Mouse (Mus musculus) intestine, embryonic 15.5 days (tissue): ENCODE data around the gene C130060K24Rik. TPM values are rescaled to one million over a fixed set of nuclear protein-coding genes. Genes with fewer than 3 reads are reported as not detected.

ENCODE experiments used
- ATAC-seq: fragments of 200-750 bp; cut with Nextera tagmentation; 2 replicates; pipeline ENCODE4 v1.8.0; 2017; ENCODE audit warnings: moderate TSS enrichment, moderate library complexity
- H3K27ac ChIP-seq: fragments of 300-500 bp; sonication (generic); 2 replicates; pipeline ENCODE4 v1.5.1; 2015; ENCODE audit warnings: mild to moderate bottlenecking, inconsistent platforms
- H3K27me3 ChIP-seq: fragments of 300-500 bp; sonication (generic); replicated peaks from 2 replicates; pipeline ENCODE4 v1.6.1; 2015; ENCODE audit warnings: inconsistent platforms
- H3K36me3 ChIP-seq: fragments of 300-500 bp; sonication (generic); 2 replicates; pipeline ENCODE4 v1.6.1; 2015; ENCODE audit warnings: inconsistent platforms
- H3K4me1 ChIP-seq: fragments of 300-500 bp; sonication (generic); replicated peaks from 2 replicates; pipeline ENCODE4 v1.6.1; 2015; ENCODE audit warnings: inconsistent platforms
- H3K4me2 ChIP-seq: fragments of 300-500 bp; sonication (generic); replicated peaks from 2 replicates; pipeline ENCODE4 v1.6.1; 2015; ENCODE audit warnings: mild to moderate bottlenecking, inconsistent platforms
- H3K4me3 ChIP-seq: fragments of 300-500 bp; sonication (generic); replicated peaks from 2 replicates; pipeline ENCODE4 v1.5.1; 2015; ENCODE audit warnings: inconsistent platforms
- H3K9ac ChIP-seq: fragments of 300-500 bp; sonication (generic); 2 replicates; pipeline ENCODE4 v1.6.1; 2015; ENCODE audit warnings: inconsistent platforms
- H3K9me3 ChIP-seq: fragments of 300-500 bp; sonication (generic); 2 replicates; pipeline ENCODE4 v1.6.1; 2016; ENCODE audit warnings: inconsistent platforms
- WGBS: fragments of 180-500 bp; shearing (Covaris S2); methylation state at CpG from one replicate; pipeline ENCODE4 v1.1.7; 2015; 5-methylcytosine and 5-hydroxymethylcytosine counted together
- polyA plus RNA-seq: library from polyadenylated mRNA; unstranded; fragments of >200 nt; fragmentation: Nextera tagmentation; extraction: Ambion mirVana; gene quantifications from 2 replicates; pipeline ENCODE4 v1.2.1, GENCODE M21; 2015

Gene C130060K24Rik
- polyA plus RNA-seq, result not detected in 2 replicates

DNA sequence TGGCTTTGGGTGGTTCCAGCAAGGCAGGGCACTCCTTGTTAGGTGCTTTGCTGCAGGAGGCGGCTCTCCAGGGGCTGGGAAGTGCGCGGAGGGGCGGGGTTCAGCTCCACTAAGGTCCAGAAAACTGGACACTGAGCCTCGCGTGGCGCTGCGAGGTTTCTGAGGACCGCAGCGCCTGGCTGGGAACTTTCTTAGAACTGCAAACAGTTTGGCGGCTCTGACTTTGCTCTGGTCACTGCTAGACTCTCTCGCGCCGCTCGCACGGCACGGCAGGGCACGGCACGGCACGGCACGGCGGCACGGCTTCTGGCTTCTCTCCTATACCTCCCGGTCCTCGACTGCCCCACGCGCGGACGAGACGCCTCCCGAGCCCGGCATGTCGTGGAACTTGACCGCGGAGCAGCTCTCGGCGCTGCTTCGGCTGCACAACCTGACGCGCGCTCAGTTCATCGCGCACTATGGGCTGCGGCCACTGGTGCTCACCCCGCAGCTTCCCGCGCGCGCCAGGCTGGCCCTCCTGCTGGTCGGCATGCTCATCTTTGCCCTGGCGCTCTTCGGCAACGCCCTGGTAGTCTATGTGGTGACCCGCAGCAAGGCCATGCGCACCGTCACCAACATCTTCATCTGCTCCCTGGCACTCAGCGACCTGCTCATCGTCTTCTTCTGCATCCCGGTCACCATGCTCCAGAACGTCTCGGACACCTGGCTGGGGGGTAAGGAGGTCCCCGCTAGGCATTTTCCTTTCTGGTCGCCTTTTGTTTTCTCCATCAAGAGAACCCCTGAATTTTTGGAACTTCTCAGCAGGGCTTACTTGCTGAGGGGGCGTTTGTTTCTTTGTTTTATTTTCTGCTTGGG, at the start of gene C130060K24Rik:
Gene C130060K24Rik, plus strand, starts transcription at position 188 of the 855 bp plus-strand sequence.
- peaks cover 8% of the 10 kb centered on the region; the same call in 1 of the 2 replicates for H3K27me3 ChIP-seq
- no peaks in the 10 kb centered on the region for H3K36me3 ChIP-seq
- ATAC-seq, result peak; percentile 69; the same call in 1 of the 2 replicates
- peak within 1 kb of the TSS; percentile 28 for H3K9ac ChIP-seq
- H3K27ac ChIP-seq, result no peak within 1 kb of the TSS
- peak within 1 kb of the TSS; percentile 96 for H3K4me2 ChIP-seq
- H3K4me1 ChIP-seq, result peaks cover 8% of the 10 kb centered on the region; the same call in 1 of the 2 replicates
- no peaks in the 10 kb centered on the region for H3K9me3 ChIP-seq
- H3K4me3 ChIP-seq, result peak within 1 kb of the TSS; percentile 51
- 1% methylated on average over 64 of the region's 64 CpGs for WGBS

DNA sequence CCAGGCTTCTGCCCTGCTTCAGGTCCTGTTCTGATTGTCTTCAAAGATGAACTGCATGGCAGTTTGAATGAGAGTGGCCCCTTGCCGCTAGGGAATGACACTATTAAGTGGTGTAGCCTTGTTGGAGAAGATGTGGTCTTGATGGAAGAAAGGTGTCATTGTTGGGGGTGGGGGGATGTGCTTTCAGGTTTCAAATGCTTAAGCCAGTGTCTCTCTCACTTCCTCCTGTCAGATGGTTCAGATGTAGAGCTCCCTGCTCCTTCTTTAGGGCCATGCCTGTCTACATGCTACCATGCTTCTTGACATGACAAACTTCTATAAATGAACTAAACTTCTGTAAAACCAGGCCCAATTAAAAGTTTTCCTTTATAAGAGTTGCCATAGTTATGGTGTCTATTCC, 46.7 kb upstream of the C130060K24Rik start:
- WGBS, result 89% methylated on average over 1 of the region's 1 CpGs
- no peak overlapping the region for H3K27ac ChIP-seq
- H3K36me3 ChIP-seq, result no peaks in the 10 kb centered on the region
- H3K9ac ChIP-seq, result no peak overlapping the region
- H3K4me1 ChIP-seq, result no peaks in the 10 kb centered on the region
- H3K27me3 ChIP-seq, result no peaks in the 10 kb centered on the region
- no peak overlapping the region for H3K4me2 ChIP-seq
- no peaks in the 10 kb centered on the region for H3K9me3 ChIP-seq
- ATAC-seq, result no peak
- H3K4me3 ChIP-seq, result no peak overlapping the region

DNA sequence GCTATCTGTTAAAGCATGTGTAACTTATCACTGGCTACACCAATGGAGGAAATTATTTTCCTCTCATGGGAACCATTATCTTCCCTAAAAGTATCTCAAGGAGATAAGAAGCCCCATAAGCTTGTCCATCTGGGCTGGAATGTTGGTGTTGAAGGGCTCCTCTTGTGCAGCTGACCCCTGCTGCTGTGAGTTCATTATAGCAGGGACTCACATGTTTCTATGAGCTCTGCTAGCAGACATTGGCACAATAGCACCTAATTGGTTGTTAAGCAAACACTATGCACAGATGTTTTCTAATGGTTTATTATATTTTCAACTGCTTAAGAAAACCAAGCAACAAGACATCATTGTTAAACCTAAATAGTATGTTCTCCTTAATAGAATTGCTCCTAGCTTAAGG, 41.5 kb upstream of the C130060K24Rik start:
- H3K9me3 ChIP-seq, result no peaks in the 10 kb centered on the region
- no peak overlapping the region for H3K4me2 ChIP-seq
- no peaks in the 10 kb centered on the region for H3K36me3 ChIP-seq
- H3K27me3 ChIP-seq, result no peaks in the 10 kb centered on the region
- no peak overlapping the region for H3K27ac ChIP-seq
- no peaks in the 10 kb centered on the region for H3K4me1 ChIP-seq
- no peak overlapping the region for H3K9ac ChIP-seq
- no peak overlapping the region for H3K4me3 ChIP-seq
- no peak for ATAC-seq

DNA sequence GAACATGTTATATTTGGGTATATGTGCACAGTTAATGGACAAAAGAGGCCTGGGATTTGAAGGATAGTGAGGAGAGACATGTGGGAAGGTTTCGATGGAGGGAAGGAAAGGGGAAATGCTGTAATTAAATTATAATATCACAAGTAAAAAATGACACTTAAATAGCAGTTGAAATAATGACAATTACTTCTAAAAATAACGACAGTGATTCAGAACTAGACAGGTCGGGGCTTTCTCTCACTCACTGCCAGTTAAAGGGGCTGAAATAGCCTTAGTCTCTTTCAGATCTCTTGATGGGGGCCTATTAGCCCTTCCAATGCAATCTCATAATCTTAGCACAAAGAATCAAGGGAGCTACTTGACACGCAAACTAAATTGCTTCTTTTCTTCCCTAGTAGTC, 39.5 kb upstream of the C130060K24Rik start:
- Histone ChIP-seq H3K27ac (no peak overlapping the region), H3K36me3 (no peaks in the 10 kb centered on the region), H3K4me1 (no peaks in the 10 kb centered on the region), H3K4me3 (no peak overlapping the region), H3K27me3 (no peaks in the 10 kb centered on the region), H3K9ac (no peak overlapping the region), H3K4me2 (no peak overlapping the region), H3K9me3 (no peaks in the 10 kb centered on the region)
- no peak for ATAC-seq
- 79% methylated on average over 4 of the region's 4 CpGs for WGBS

DNA sequence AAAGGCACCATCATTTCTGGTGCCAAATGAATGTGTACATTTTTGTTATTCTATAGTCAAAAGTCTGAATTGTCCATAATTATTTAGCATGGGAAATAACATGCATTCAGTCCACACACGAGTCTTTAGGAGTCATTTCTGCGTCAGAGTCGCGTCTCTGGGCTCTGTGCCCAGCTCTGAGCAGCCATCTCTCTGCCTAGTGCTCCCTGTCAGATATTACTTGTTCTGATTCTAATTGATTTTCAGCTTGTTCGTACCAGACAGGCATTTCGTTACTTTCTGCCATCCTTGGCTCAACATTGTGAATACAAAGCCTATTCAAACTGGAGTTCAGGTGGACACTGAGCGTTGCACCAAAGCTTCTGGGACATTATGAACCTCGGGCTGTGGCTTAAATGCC, 33.2 kb upstream of the C130060K24Rik start:
- Histone ChIP-seq H3K9ac (no peak overlapping the region), H3K36me3 (no peaks in the 10 kb centered on the region), H3K4me1 (no peaks in the 10 kb centered on the region), H3K4me2 (no peak overlapping the region), H3K27me3 (no peaks in the 10 kb centered on the region), H3K9me3 (no peaks in the 10 kb centered on the region), H3K4me3 (no peak overlapping the region), H3K27ac (no peak overlapping the region)
- ATAC-seq, result no peak
- WGBS, result 76% methylated on average over 8 of the region's 8 CpGs

DNA sequence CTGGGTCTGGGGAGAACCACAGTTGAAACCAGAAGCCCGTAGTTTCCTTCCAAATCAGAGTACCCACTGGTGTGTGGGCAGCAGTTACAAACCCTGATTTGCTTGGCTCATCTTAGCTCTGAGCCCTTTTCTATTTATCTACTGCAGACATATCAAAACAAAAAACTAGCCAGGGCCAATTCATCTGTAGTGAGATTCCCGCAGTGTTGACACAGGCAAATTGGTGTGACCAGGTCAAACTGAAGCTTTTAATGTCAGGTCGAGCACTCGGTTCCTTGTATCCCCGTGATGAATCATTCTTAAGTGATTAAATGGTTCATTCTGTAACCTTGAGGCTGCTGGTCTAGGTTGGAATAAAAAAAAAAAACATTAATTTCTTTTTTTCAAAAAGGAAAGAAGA, 32.6 kb upstream of the C130060K24Rik start:
- 34% methylated on average over 5 of the region's 5 CpGs for WGBS
- H3K9ac ChIP-seq, result no peak overlapping the region

DNA sequence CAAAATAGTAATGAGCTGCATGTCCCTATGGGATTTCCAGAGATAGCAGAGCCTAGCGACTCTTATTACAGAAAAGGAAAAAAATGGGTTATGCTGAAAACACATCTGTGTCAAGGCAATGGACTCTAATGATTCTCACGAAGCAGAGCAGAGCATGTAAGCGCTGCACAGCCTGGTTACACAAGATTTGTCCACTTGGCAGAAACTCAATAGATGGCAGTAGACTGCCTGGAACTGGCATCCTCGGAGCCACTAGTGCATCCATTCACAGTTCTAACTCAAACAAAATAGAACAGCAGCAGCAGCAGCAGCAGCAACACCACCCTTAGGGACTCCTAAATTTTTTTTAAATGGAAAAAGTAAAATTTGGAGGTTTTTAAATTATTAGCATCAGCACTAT, 29.3 kb upstream of the C130060K24Rik start:
- no peaks in the 10 kb centered on the region for H3K36me3 ChIP-seq
- no peaks in the 10 kb centered on the region for H3K27me3 ChIP-seq
- no peak overlapping the region for H3K27ac ChIP-seq
- no peaks in the 10 kb centered on the region for H3K9me3 ChIP-seq
- no peak overlapping the region for H3K9ac ChIP-seq
- H3K4me3 ChIP-seq, result no peak overlapping the region
- ATAC-seq, result no peak
- H3K4me2 ChIP-seq, result no peak overlapping the region
- WGBS, result 84% methylated on average over 4 of the region's 4 CpGs
- H3K4me1 ChIP-seq, result no peaks in the 10 kb centered on the region

More for the DNA sequence above, 32.6 kb upstream of the C130060K24Rik start:
- Histone ChIP-seq H3K4me2 (no peak overlapping the region), H3K36me3 (no peaks in the 10 kb centered on the region), H3K27ac (no peak overlapping the region), H3K27me3 (no peaks in the 10 kb centered on the region), H3K4me3 (no peak overlapping the region), H3K9me3 (no peaks in the 10 kb centered on the region), H3K4me1 (no peaks in the 10 kb centered on the region)
- ATAC-seq, result no peak

DNA sequence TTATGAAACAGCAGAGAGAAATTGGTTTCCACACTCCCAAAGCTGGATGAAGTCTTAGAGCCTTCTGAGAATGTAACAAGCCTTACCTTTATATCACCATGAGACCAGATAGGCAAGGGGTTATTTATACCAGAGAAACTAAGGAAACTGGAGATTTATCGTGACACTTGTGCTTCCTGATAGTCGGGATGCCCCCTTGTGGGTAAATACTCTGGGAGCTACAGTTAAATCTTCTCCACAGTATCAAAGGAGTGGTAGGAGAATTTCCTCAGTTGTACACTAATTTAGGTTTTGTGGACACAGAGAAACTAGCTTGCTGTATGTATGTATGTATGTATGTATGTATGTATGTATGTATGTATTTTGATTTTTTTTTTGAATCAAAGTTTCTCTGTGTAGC, 5.0 kb upstream of the C130060K24Rik start:
- Histone ChIP-seq H3K27ac (no peak overlapping the region), H3K36me3 (no peaks in the 10 kb centered on the region), H3K4me3 (no peak overlapping the region), H3K27me3 (peaks cover 1% of the 10 kb centered on the region; the same call in 1 of the 2 replicates), H3K4me1 (peaks cover 2% of the 10 kb centered on the region; the same call in 1 of the 2 replicates), H3K9ac (no peak overlapping the region), H3K4me2 (no peak overlapping the region), H3K9me3 (no peaks in the 10 kb centered on the region)
- 45% methylated on average over 2 of the region's 2 CpGs for WGBS
- no peak for ATAC-seq

DNA sequence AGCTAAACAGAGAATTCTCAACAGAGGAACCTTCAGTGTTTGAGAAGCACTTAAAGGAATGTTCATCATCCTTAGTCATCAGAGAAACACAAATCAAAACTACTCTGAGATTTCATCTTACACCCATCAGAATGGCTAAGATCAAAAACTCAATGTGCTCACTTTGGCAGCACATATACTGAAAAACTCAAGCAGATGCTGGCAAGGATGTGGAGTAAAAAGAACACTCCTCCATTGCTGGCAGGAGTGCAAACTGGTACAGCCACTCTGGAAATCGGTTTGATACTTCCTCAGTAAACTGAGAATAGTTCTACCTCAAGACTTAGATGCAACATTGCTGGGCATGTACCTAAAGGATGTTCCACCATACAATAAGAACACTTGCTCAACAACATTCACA, 41.0 kb downstream of the C130060K24Rik start:
- no peak for ATAC-seq
- Histone ChIP-seq H3K4me2 (no peak overlapping the region), H3K4me3 (no peak overlapping the region)

DNA sequence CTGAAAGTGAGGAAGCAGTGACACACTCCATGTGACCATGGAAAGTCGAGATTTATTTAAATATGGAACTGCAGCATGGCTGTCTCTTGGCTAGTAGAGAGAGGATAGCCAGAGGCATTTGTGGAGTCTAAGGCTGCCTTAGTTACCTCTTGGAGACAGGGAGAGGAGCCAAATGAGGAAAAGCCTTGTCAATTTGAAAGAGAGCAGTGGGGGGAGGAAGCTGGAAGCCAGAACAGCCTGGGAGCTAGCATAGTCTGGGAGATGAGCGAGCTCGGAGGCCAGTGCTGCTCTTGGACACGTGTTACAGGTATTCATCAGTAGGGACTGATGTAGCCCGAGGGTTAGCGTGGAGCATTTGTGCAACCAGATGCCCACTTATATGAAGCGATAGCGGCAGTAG, 46.2 kb downstream of the C130060K24Rik start:
- Histone ChIP-seq H3K4me2 (no peak overlapping the region), H3K27me3 (no peaks in the 10 kb centered on the region), H3K36me3 (no peaks in the 10 kb centered on the region), H3K9ac (no peak overlapping the region), H3K9me3 (no peaks in the 10 kb centered on the region), H3K27ac (no peak overlapping the region), H3K4me1 (no peaks in the 10 kb centered on the region), H3K4me3 (no peak overlapping the region)
- no peak for ATAC-seq
- 71% methylated on average over 8 of the region's 8 CpGs for WGBS

More for the DNA sequence above, 41.0 kb downstream of the C130060K24Rik start:
- H3K27ac ChIP-seq, result no peak overlapping the region
- no peaks in the 10 kb centered on the region for H3K36me3 ChIP-seq
- 79% methylated on average over 1 of the region's 1 CpGs for WGBS
- H3K9me3 ChIP-seq, result no peaks in the 10 kb centered on the region
- H3K4me1 ChIP-seq, result no peaks in the 10 kb centered on the region
- no peaks in the 10 kb centered on the region for H3K27me3 ChIP-seq
- H3K9ac ChIP-seq, result no peak overlapping the region

DNA sequence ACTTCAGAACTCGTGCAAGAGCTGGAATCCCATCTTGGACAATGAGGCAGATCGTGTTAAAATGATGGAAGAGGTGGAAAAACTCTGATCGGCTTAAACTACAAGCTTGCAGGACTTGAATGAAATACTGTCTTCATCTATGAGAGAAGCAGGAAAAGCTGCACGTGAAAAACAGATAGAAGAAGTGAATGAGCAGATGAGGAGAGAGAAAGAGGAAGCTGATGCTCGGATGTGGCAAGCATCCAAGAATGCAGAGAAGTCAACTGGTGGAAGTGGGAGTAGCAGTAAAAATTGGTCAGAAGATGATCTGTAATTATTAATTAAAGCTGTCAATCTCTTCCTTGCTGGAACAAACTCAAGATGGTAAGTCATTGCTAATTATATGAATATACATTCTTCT, 52.3 kb downstream of the C130060K24Rik start:
- no peaks in the 10 kb centered on the region for H3K36me3 ChIP-seq
- no peak overlapping the region for H3K27ac ChIP-seq
- H3K4me1 ChIP-seq, result no peaks in the 10 kb centered on the region
- H3K4me3 ChIP-seq, result no peak overlapping the region
- H3K27me3 ChIP-seq, result no peaks in the 10 kb centered on the region
- no peaks in the 10 kb centered on the region for H3K9me3 ChIP-seq
- H3K9ac ChIP-seq, result no peak overlapping the region
- 83% methylated on average over 5 of the region's 5 CpGs for WGBS
- no peak overlapping the region for H3K4me2 ChIP-seq
- ATAC-seq, result no peak

DNA sequence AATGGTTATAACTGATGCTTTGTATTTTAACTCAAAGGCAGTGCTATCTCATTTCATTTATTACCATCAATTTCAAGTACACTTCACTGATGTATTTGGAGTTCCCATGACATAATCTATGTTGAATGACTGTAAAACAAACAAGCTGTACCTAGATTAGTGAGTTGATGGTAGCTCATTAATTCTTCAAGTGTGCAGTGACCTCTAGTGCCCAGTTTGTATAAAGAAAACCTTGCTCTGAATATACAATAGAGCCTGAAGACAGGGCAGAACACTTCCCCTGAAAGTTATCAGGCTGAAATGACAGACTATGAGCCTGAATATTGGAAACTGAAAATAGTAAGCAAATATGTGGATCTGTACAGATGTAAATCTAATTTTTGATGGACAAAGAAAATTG, 72.6 kb downstream of the C130060K24Rik start:
- no peak overlapping the region for H3K9ac ChIP-seq
- H3K4me2 ChIP-seq, result no peak overlapping the region
- no peaks in the 10 kb centered on the region for H3K36me3 ChIP-seq
- no peaks in the 10 kb centered on the region for H3K9me3 ChIP-seq
- H3K4me3 ChIP-seq, result no peak overlapping the region
- ATAC-seq, result peak; percentile 65; the same call in 1 of the 2 replicates
- no peaks in the 10 kb centered on the region for H3K4me1 ChIP-seq
- no peaks in the 10 kb centered on the region for H3K27me3 ChIP-seq
- no peak overlapping the region for H3K27ac ChIP-seq

DNA sequence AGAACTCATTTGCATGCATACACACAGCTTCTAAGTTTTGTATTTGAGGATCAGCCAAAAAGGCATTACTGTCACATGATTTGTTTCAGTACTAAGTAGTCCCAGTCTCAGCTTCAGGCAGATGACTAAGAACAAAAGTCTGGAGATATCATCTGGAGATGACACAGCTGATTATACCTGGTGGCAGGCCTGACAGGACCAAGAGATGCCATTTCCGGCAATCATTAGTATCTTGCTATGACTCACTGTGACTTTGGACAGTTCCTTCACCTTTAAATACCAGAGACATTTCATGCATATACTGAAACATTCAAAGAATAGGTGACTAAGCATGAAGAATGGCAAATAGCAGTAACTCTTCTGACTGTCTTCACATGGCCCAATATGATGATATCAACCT, 84.4 kb downstream of the C130060K24Rik start:
- 90% methylated on average over 1 of the region's 1 CpGs for WGBS
- Histone ChIP-seq H3K36me3 (no peaks in the 10 kb centered on the region), H3K27me3 (no peaks in the 10 kb centered on the region), H3K27ac (no peak overlapping the region), H3K4me1 (no peaks in the 10 kb centered on the region), H3K4me3 (no peak overlapping the region), H3K9ac (no peak overlapping the region), H3K4me2 (no peak overlapping the region), H3K9me3 (no peaks in the 10 kb centered on the region)
- no peak for ATAC-seq
